Mouse (Mus musculus): Measurements from ENCODE around the gene Per3. TPM values are rescaled to one million over a fixed set of nuclear protein-coding genes. Genes with fewer than 3 reads are reported as not detected.
"Not testable (repeated sequence)": the region's sequence is repeated elsewhere in the genome, so short reads cannot be mapped to it uniquely, and the experiment has no call there.

Per3 gene
- total RNA-seq, 1 experiment from 2014 or later, result 4.8 TPM

DNA sequence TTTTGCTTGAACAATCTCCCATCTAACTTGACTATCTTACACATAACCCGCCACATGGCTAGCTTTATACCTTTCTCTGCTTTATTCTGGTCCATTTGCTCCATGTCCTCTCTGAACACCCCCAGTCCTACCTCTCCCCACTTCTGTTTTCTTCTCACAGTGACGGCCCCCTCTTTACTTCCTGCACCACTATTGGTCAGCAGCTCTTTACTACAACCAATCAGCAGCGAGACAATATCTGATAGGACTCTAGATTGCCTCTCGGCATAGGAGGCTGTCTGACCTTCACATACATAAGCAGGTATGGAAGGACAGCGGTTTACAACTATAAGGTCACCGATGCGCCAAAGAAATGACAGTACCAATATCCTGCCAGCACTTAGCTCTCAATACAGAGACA is 7.9 kb downstream of the Per3 start:
- ATAC-seq (replicated peaks; ENCODE audit: low read depth, poor library complexity, severe bottlenecking), result no peak

- peak; percentile 91 for ATAC-seq (replicated peaks; ENCODE audit: low read depth, poor library complexity, severe bottlenecking)
Observed at GRCm38 (mm10) chr4:151027001-151027400, 17.5 kb downstream of the Per3 start.

- peak; percentile 54 for ATAC-seq (replicated peaks; ENCODE audit: low read depth, poor library complexity, severe bottlenecking)
Observed at GRCm38 (mm10) chr4:151024152-151024551, 20.3 kb downstream of the Per3 start.

- not testable (repeated sequence) for ATAC-seq (replicated peaks; ENCODE audit: low read depth, poor library complexity, severe bottlenecking)
Observed at GRCm38 (mm10) chr4:151017356-151017755, 27.1 kb downstream of the Per3 start.

GRCm38 (mm10) chr4:151015946-151016345 is 28.5 kb downstream of the Per3 start:
- ATAC-seq (replicated peaks; ENCODE audit: low read depth, poor library complexity, severe bottlenecking), result no peak

DNA sequence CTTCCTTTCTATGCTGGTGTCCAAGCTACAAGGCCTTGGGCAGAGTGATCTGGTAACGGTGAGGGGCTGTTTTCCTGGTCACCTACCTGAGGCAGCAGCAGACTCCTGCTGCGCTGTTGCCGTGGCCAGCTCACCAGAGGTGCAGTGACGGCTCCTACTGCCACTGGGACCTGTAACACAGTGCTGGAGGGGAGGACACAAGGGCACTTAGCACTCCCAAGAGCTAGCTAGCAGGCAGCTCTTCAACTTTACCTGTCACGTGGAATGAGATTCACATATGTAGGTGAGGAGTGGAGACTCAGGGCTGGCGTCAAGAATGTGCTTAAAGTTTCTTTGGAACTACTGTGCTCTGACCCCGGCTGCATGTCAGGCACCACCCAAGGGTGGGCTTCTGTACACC is 34.1 kb downstream of the Per3 start:
- ATAC-seq (replicated peaks; ENCODE audit: low read depth, poor library complexity, severe bottlenecking), result no peak

GRCm38 (mm10) chr4:151006945-151007344 is 37.5 kb downstream of the Per3 start:
- peak; percentile 68 for ATAC-seq (replicated peaks; ENCODE audit: low read depth, poor library complexity, severe bottlenecking)

DNA sequence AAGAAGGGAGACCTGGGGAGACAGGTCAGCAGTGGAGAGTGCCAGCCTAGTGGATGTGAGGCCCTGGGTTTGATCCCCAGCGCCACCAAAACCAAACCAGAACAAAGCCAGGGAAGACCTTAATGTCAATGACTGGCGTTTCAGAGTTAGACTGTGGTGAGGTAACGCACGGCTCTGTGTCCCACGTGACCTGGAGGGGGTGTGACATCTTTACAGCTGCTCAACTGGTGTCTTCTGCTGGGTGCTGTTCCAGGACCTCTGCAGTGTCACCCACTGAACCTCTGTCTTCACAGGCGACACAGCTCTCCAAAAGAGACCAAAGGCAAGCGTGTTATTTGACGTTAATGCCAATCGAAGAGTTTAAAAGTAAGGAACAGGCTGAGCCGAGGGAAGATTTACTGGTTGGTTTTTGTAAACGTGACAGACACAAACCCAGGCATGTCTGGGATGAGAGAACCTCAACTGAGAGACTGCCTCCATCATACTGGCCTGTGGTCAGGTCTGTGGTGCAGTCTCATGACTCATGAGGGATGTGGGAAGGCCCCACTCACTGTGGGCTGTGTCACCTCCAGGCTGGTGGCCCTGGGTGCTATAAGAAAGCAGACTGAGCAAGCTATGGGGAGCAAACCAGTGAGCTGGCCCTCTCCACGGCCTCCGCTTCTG is 38.7 kb downstream of the Per3 start:
- ATAC-seq (replicated peaks; ENCODE audit: low read depth, poor library complexity, severe bottlenecking), result peak; percentile 85

DNA sequence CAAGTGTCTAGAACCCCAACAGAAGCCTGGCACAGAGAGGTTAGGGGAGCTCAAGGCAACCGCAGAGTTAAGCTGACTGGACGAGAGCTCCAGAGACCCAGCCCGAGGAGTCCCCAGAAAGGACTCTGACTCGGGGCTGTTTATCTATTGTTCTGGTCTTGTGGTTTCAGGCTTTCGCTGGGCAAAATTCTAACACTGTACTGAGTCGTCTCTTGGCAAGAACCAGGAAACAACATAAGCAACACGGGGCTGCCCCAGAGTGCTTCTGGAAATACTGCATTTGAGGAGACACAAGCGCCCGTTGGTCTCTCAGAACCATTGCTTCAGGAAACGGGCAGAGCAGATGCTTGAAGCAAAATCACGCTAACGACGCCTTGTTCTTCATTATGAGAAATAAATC is 43.1 kb downstream of the Per3 start:
- ATAC-seq (replicated peaks; ENCODE audit: low read depth, poor library complexity, severe bottlenecking), result peak; percentile 40

DNA sequence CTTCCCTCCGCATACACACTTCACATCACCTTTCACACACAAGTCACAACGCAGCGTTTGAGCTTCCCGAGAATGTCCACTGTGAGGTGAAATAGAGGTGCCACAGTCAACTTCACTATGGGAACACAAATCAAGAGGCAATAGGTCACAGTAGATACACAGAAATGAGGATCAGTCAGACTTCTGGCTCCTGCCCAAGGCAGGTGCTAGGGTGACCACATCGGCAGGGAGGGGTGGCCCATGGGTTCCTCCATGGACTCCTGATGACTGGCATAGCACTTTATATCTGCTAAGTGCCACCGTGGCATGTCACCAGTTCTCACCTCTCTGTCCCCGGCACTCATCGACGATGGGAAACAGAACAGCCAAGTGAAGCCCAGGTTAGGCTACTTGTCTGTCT is 45.8 kb downstream of the Per3 start:
- no peak for ATAC-seq (replicated peaks; ENCODE audit: low read depth, poor library complexity, severe bottlenecking)

DNA sequence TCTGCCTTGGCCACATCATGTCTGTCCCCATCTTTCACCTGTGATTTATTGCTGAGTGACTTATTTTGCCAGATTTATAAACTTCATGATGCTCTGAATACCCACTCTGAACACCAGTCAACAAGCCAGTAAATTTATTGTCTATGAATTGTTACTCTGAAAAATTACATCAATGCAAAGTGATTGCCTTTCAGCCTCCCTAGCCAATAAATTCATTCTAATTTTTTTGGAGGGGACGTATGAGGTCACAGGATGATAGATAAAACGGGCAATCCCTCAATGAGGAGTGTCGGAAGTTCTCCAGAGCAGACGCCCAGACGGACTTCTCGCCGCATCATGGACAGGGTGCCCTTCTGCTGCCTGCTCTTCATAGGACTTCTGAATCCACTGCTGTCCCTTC is 47.7 kb downstream of the Per3 start, which contains the start of gene Uts2:
Gene Uts2 (plus strand): TSS at position 301 of the 400 bp plus-strand sequence.
- ATAC-seq (replicated peaks; ENCODE audit: low read depth, poor library complexity, severe bottlenecking), result no peak

DNA sequence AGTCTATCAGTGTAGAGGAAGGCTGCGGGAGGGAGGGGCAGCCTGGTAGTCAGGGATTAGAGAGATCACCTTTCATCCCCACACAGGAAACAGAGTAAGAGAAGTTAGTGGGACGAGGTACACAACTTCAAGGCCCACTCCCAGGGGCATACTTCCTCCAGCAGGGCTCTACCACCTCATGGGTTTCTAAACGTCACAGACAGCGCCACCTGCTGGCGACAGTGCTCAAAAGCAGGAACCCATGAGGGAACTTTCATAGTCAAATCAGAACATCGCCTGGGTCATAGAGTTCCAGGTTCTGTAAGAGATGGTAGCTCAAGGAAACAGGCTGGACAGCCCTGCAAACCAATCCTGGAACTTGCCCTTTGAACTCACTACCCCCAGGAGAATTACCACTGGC is 54.3 kb downstream of the Per3 start:
- no peak for ATAC-seq (replicated peaks; ENCODE audit: low read depth, poor library complexity, severe bottlenecking)

DNA sequence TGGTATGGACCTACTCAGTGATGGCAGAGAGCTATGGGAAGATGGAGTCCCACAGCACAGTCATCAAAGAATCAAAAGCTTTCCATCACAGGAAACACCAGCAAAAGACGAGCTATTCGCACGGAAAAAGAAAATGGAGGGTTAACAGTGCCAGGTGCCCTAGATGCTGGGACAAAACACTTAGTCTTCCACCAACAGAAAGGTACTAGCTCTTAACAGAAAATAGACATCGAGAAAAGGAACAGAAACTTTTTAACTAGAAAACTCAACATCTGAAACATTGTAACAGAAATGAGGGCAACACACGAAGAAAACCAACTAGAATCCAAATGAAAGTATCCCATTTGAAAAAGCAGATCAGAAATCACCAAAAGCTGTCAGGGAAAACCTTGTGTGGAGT is 64.3 kb downstream of the Per3 start:
- no peak for ATAC-seq (replicated peaks; ENCODE audit: low read depth, poor library complexity, severe bottlenecking)

- no peak for ATAC-seq (replicated peaks; ENCODE audit: low read depth, poor library complexity, severe bottlenecking)
Observed at GRCm38 (mm10) chr4:150979455-150979854, 65.0 kb downstream of the Per3 start.

DNA sequence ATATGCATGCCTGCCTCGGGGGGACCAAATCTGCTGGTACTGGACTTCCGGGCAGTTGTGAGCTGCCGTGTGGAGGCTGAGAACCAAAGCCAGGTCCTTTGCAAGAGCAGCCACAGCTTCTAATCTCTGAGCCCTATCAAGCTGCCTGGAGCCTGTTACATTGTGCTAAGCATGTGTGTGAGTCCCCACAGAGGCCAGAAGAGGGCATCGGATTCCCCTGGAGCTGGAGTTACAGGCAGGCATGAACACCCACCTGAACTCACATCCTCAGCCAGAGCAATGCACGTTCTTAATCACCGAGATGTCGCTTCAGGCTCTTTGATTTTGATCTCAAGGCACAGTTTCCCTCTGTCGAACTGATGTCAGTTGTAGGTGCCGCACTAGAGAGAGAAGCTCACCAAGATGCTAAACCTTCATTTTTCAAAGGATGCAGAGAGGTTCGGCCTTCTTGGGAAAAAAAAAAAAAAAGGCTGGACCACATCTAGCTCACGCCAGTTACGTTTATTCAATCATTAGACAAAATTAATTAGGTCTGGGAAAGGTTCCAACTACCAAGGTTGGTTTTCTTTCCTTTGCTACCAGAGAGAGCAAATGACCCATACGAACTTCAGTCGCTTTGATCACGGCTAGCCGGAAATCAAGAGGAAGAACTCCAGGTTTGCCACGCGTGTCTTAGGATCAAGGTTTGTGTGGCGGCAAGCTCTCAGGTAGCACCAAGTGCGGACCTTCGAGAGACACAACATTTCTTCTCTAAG is 66.1 kb downstream of the Per3 start:
- no peak for ATAC-seq (replicated peaks; ENCODE audit: low read depth, poor library complexity, severe bottlenecking)

DNA sequence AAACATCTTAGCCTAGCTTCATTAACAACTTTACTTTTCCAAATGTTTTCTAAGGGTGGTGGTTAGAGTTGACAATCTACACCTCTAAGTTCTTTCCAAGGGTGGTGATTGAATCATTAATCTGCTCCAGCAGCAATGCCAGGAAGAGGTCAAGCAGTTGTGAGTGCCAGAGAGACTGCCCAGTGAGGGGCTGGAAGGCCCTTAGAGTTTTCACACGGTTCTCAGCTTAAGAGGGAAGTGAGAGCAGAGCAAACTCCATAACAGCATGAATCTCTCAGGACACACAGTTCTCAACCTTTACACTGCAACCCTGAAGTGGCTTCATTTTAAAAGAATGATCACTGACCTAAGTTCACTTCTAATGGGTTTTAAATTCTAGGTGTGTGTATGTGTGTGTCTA is 69.3 kb downstream of the Per3 start:
- ATAC-seq (replicated peaks; ENCODE audit: low read depth, poor library complexity, severe bottlenecking), result no peak

DNA sequence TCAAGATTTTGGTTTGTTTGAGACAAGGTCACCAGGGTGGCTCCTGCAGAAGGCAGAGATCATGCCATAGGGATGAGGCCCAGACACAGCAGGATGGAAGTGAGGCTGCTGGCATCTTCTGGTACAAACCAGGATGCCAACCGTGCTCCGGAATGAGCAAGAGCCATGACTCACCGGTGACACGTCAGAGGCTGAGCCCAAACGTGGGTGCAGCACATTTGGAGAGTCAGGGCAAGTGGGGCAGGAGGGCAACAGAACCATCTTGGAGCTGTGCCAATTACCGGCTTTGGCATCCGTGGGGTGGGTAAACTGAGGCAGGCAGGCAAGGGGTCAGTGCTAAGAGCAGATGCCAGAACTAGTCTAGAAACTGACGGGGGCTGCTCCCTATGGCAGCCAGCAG is 71.2 kb downstream of the Per3 start:
- ATAC-seq (replicated peaks; ENCODE audit: low read depth, poor library complexity, severe bottlenecking), result no peak

- no peak for ATAC-seq (replicated peaks; ENCODE audit: low read depth, poor library complexity, severe bottlenecking)
Observed at GRCm38 (mm10) chr4:150968956-150969355, 75.5 kb downstream of the Per3 start.

- ATAC-seq (replicated peaks; ENCODE audit: low read depth, poor library complexity, severe bottlenecking), result peak; percentile 43
Observed at GRCm38 (mm10) chr4:150966556-150966955, 77.9 kb downstream of the Per3 start.

- ATAC-seq (replicated peaks; ENCODE audit: low read depth, poor library complexity, severe bottlenecking), result no peak
Observed at GRCm38 (mm10) chr4:150965555-150965951, 78.9 kb downstream of the Per3 start.

DNA sequence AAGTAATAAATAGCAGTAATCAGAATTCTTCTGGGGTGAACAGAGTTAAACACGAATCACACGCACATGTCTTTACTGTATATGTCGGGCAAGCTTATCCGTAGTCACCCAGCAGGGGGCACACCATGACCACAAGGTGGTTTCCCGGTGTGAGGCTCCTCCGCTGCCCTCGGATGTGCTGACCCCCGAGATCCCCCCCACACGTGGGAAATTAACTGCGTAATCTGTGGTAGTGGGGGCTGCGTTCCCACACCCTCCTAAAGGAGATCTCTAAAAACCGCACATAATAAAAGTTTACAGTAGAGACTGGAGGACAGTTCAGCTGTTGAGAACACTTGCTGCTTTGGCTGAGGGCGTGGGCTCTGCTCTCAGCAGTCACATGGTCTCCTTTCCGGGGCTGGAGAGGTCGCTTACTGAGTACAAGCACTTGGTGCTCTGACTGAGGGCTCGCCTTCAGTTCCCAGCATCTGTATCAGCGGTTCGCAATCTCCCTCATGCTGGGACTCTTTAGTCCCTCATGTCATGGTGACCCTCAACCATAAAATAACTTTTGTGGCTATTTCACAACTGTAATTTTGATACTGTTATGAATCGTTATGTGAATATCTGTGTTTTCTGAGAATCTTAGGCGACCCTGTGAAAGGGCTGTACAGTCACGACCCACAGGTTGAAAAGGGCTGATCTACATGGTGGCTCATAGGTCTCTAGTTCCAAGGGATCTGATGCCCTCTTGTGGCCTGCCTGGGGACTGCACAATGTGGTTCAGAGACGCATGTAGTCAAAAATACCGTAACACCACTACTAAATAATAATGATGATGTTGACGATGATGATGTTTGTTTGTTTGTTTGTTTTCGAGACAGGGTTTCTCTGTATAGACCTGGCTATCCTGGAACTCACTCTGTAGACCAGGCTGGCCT is 79.6 kb downstream of the Per3 start:
- ATAC-seq (replicated peaks; ENCODE audit: low read depth, poor library complexity, severe bottlenecking), result peak; percentile 86
